Comparison of ENCODE assay signal across 9 mouse cellular contexts in genomic region chr17:12988096-12988495, GRCm38 (mm10). TPM values are rescaled to one million over a fixed set of nuclear protein-coding genes. Genes with fewer than 3 reads are reported as not detected.
DNase-seq lines count a peak whose midpoint lies in the region; ATAC-seq and TF ChIP-seq lines count a peak whose summit lies in the region.
"Not testable (repeated sequence)": the region's sequence is repeated elsewhere in the genome, so short reads cannot be mapped to it uniquely, and the experiment has no call there.
"Had no signal": no experiment of that assay in that cellular context is flagged by ENCODE, and none has a peak within 500 bp of the region (broad histone marks: within the 10 kb centered on the region; RNA-seq: fewer than 3 reads in every experiment).

No protein-coding gene starts in this region.

- peak; percentile 51 for DNase-seq in CD4-positive helper T cell, adult 2 months (ENCODE audit: low read depth, low spot score)
- peak; percentile 26 for DNase-seq in ES-E14 (ENCODE audit: low read depth, low spot score)
- DNase-seq in cerebellum, adult 9-10 months, result peak; percentile 43
- DNase-seq in layer of hippocampus, adult 2 months (ENCODE audit: low spot score in 2 of 2), result not testable (repeated sequence)
- peak; percentile 50 for DNase-seq in lung, postnatal 36 days
- peak; percentile 11 for DNase-seq in thymus, postnatal 0 days (ENCODE audit: low spot score)

- H3K9ac ChIP-seq in ES-E14 (ENCODE audit: insufficient read depth, low read depth, low read length, poor library complexity, severe bottlenecking), result peak overlapping the region; percentile 12; the same call in 1 of the 2 replicates
- not testable (repeated sequence) for H3K9ac ChIP-seq in intestine, postnatal 0 days (ENCODE audit: low read depth, low read length)

- not testable (repeated sequence) for ATAC-seq in intestine, postnatal 0 days

- H3K27me3 ChIP-seq in intestine, postnatal 0 days (replicated peaks; ENCODE audit: control insufficient read depth, insufficient read depth, low read length), result not testable (repeated sequence)

- 90% methylated on average over 8 of the region's 8 CpGs for WGBS in intestine, postnatal 0 days

- H3K4me2 ChIP-seq in intestine, postnatal 0 days (replicated peaks; ENCODE audit: low read depth), result not testable (repeated sequence)

- H3K4me3 ChIP-seq in ES-E14 (ENCODE audit: insufficient read depth in 1 of 2, low read depth in 1 of 2, low read length in 2 of 2, poor library complexity in 1 of 2, severe bottlenecking in 1 of 2), result peak overlapping the region; percentile 30 to 35
- not testable (repeated sequence) for H3K4me3 ChIP-seq in intestine, postnatal 0 days (ENCODE audit: low read depth, low read length); layer of hippocampus, adult 2 months

- not testable (repeated sequence) for H3K36me3 ChIP-seq in ES-E14 (ENCODE audit: control insufficient read depth, insufficient read depth, low read length, poor library complexity, severe bottlenecking)
- H3K36me3 ChIP-seq in intestine, postnatal 0 days (ENCODE audit: control insufficient read depth, insufficient read depth), result peaks cover 17% of the 10 kb centered on the region; the same call in 1 of the 2 replicates

- peak; percentile 44 for TF ChIP-seq CTCF in intestine, postnatal 0 days (IDR thresholded peaks at IDR 0.05; ENCODE audit: low read depth)
- TF ChIP-seq CTCF in layer of hippocampus, adult 2 months (conservative IDR thresholded peaks at IDR 0.05), result peak; percentile 60

- 0 out of 2 replicates have a peak overlapping the region, but pooled peaks have one; percentile 17 for H3K27ac ChIP-seq in ES-E14 (ENCODE audit: insufficient read depth, low read depth, low read length, poor library complexity, severe bottlenecking)
- H3K27ac ChIP-seq in intestine, postnatal 0 days (ENCODE audit: low read depth, low read length); layer of hippocampus, adult 2 months: not testable (repeated sequence)

- not testable (repeated sequence) for H3K9me3 ChIP-seq in ES-E14 (ENCODE audit: control insufficient read depth, insufficient read depth, low read depth, low read length); intestine, postnatal 0 days (ENCODE audit: control insufficient read depth)

- in situ Hi-C loops in ES-E14 (cut with MboI; ENCODE audit: low sequenced_read_pairs in 2 of 2, unreplicated experiment in 2 of 2), result not testable (repeated sequence)

- H3K4me1 ChIP-seq in ES-E14 (ENCODE audit: control insufficient read depth in 2 of 2, insufficient read depth in 2 of 2, low read length in 2 of 2, poor library complexity in 1 of 2); intestine, postnatal 0 days (replicated peaks; ENCODE audit: control insufficient read depth, insufficient read depth, low read length): not testable (repeated sequence)

RNA-seq across cellular contexts. Expression of gene Wtap, which starts 5.9 kb away (rescaled TPM):
- total RNA-seq in ES-E14 (2012; rRNA removed), result 83.8 and 85.6 TPM in 2 replicates
- polyA plus RNA-seq in intestine, postnatal 0 days (2015; fragmentation: Nextera tagmentation; extraction: Ambion mirVana), result 86.8 and 87.2 TPM in 2 replicates
- total RNA-seq in layer of hippocampus, adult 2 months (2021), result 10 to 100 TPM; 52.3 to 59.6 TPM
- polyA plus RNA-seq in thymus, postnatal 0 days (2015; fragmentation: Nextera tagmentation; extraction: Ambion mirVana), result 185 and 210 TPM in 2 replicates

RNA-seq across cellular contexts. Expression of gene Sod2, which starts 18.6 kb away (rescaled TPM):
- 161 and 199 TPM in 2 replicates for total RNA-seq in ES-E14 (2012; rRNA removed)
- 125 and 138 TPM in 2 replicates for polyA plus RNA-seq in intestine, postnatal 0 days (2015; fragmentation: Nextera tagmentation; extraction: Ambion mirVana)
- 100 to 1,000 TPM; 237 to 252 TPM for total RNA-seq in layer of hippocampus, adult 2 months (2021)
- polyA plus RNA-seq in thymus, postnatal 0 days (2015; fragmentation: Nextera tagmentation; extraction: Ambion mirVana), result 133 and 143 TPM in 2 replicates

RNA-seq across cellular contexts. Expression of gene Acat2, which starts 27.5 kb away (rescaled TPM):
- total RNA-seq in ES-E14 (2012; rRNA removed), result 44.0 and 57.3 TPM in 2 replicates
- 62.7 and 69.3 TPM in 2 replicates for polyA plus RNA-seq in intestine, postnatal 0 days (2015; fragmentation: Nextera tagmentation; extraction: Ambion mirVana)
- 10 to 100 TPM; 44.2 to 44.4 TPM for total RNA-seq in layer of hippocampus, adult 2 months (2021)
- 67.7 and 69.2 TPM in 2 replicates for polyA plus RNA-seq in thymus, postnatal 0 days (2015; fragmentation: Nextera tagmentation; extraction: Ambion mirVana)

RNA-seq across cellular contexts. Expression of gene Acat3, which starts 47.7 kb away (rescaled TPM):
- 6.4 and 9.1 TPM in 2 replicates for total RNA-seq in ES-E14 (2012; rRNA removed)
- 0.18 and 0.51 TPM in 2 replicates for polyA plus RNA-seq in intestine, postnatal 0 days (2015; fragmentation: Nextera tagmentation; extraction: Ambion mirVana)
- total RNA-seq in layer of hippocampus, adult 2 months (2021), result 1 to 10 TPM; 4.1 to 6.6 TPM
- 0.59 and 0.81 TPM in 2 replicates for polyA plus RNA-seq in thymus, postnatal 0 days (2015; fragmentation: Nextera tagmentation; extraction: Ambion mirVana)
- total RNA-seq: gastrocnemius, adult 18-20 months; heart, postnatal 4 days had no signal
